Mouse (Mus musculus) cerebellum, postnatal 25 days (tissue): ENCODE data around the gene Gm21677.
"Not testable (repeated sequence)": the region's sequence is repeated elsewhere in the genome, so short reads cannot be mapped to it uniquely, and the experiment has no call there.

Source experiments
- DNase-seq, 2 experiments: peaks; one replicate each; pipeline ENCODE4 v3.0.0; 2021; ENCODE audit warnings: mixed read lengths in 2 of 2

Gene Gm21677

GRCm38 (mm10) chrY:3306349-3306748 is at the start of gene Gm21677:
TSS of gene Gm21677 (minus strand) at chrY:3306449.
- DNase-seq: not testable (repeated sequence)

GRCm38 (mm10) chrY:3345229-3345628 is 39.0 kb upstream of the Gm21677 start, which contains the start of gene Gm21693:
TSS of gene Gm21693 (minus strand) at chrY:3345329.
- not testable (repeated sequence) for DNase-seq

DNA sequence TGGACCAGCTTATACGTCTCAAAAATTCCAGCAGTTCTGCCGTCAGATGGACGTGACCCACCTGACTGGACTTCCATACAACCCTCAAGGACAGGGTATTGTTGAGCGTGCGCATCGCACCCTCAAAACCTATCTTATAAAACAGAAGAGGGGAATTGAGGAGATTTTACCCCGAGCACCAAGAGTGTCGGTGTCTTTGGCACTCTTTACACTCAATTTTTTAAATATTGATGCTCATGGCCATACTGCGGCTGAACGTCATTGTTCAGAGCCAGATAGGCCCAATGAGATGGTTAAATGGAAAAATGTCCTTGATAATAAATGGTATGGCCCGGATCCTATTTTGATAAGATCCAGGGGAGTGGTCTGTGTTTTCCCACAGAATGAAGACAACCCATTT is 34.4 kb upstream of the Gm21677 start:
- not testable (repeated sequence) for DNase-seq
